Mouse (Mus musculus): ENCODE measurements at regions not wholly inside any gene's neighbourhood (a gene's known extent, or its start where the extent isn't known, plus 50 kb on each side); places are given as distances from the start of the nearest gene placed in this dataset.

GRCm38 (mm10) chr11:40624126-40624778 lies 70.8 kb downstream of the Mat2b start:
- DNase-seq (ENCODE audit: low read depth, low spot score): no peak

GRCm38 (mm10) chr11:40620036-40620435 lies 75.0 kb downstream of the Mat2b start:
- no peak for DNase-seq (ENCODE audit: low read depth, low spot score)

GRCm38 (mm10) chr11:40603008-40603407 lies 92.0 kb downstream of the Mat2b start:
- DNase-seq (ENCODE audit: low read depth, low spot score): no peak

GRCm38 (mm10) chr11:40601572-40601909 lies 93.5 kb downstream of the Mat2b start:
- DNase-seq (ENCODE audit: low read depth, low spot score): peak; percentile 23

- no peak for DNase-seq (ENCODE audit: low read depth, low spot score)
These were observed 94.0 kb downstream of the Mat2b start for GRCm38 (mm10) chr11:40600773-40601571.

- DNase-seq (ENCODE audit: low read depth, low spot score): no peak
These were observed 94.8 kb downstream of the Mat2b start for GRCm38 (mm10) chr11:40599956-40600772.

- DNase-seq (ENCODE audit: low read depth, low spot score): no peak
These were observed 98.7 kb downstream of the Mat2b start for GRCm38 (mm10) chr11:40596347-40596746.

- no peak for DNase-seq (ENCODE audit: low read depth, low spot score)
These were observed 102.9 kb downstream of the Mat2b start for GRCm38 (mm10) chr11:40592056-40592455.

- DNase-seq (ENCODE audit: low read depth, low spot score): no peak
These were observed 121.3 kb downstream of the Mat2b start for GRCm38 (mm10) chr11:40573758-40574139.

- no peak for DNase-seq (ENCODE audit: low read depth, low spot score)
These were observed 121.8 kb downstream of the Mat2b start for GRCm38 (mm10) chr11:40572953-40573757.

GRCm38 (mm10) chr11:40562866-40563265 lies 132.1 kb downstream of the Mat2b start:
- no peak for DNase-seq (ENCODE audit: low read depth, low spot score)

- DNase-seq (ENCODE audit: low read depth, low spot score): no peak
These were observed 133.0 kb downstream of the Mat2b start for GRCm38 (mm10) chr11:40561983-40562382.

GRCm38 (mm10) chr11:40561400-40561799 lies 133.6 kb downstream of the Mat2b start:
- DNase-seq (ENCODE audit: low read depth, low spot score): no peak

GRCm38 (mm10) chr11:40558486-40558885 lies 136.5 kb downstream of the Mat2b start:
- DNase-seq (ENCODE audit: low read depth, low spot score): no peak

- DNase-seq (ENCODE audit: low read depth, low spot score): no peak
These were observed 139.9 kb downstream of the Mat2b start for GRCm38 (mm10) chr11:40554867-40555794.

GRCm38 (mm10) chr11:40552054-40552453 lies 142.9 kb downstream of the Mat2b start:
- no peak for DNase-seq (ENCODE audit: low read depth, low spot score)

- DNase-seq (ENCODE audit: low read depth, low spot score): no peak
These were observed 148.4 kb downstream of the Mat2b start for GRCm38 (mm10) chr11:40546596-40546995.

- no peak for DNase-seq (ENCODE audit: low read depth, low spot score)
These were observed 149.5 kb downstream of the Mat2b start for GRCm38 (mm10) chr11:40545537-40545936.

GRCm38 (mm10) chr11:40540229-40540628 lies 154.8 kb downstream of the Mat2b start:
- no peak for DNase-seq (ENCODE audit: low read depth, low spot score)

GRCm38 (mm10) chr11:40539776-40540175 lies 155.2 kb downstream of the Mat2b start:
- no peak for DNase-seq (ENCODE audit: low read depth, low spot score)

Data from retina, adult 2 months (tissue).